Mouse (Mus musculus): ENCODE results near the gene Fhit. TPM values are rescaled to one million over a fixed set of nuclear protein-coding genes. Genes with fewer than 3 reads are reported as not detected.

Fhit gene
- polyA plus RNA-seq, 1 experiment: 0.94 TPM

DNA sequence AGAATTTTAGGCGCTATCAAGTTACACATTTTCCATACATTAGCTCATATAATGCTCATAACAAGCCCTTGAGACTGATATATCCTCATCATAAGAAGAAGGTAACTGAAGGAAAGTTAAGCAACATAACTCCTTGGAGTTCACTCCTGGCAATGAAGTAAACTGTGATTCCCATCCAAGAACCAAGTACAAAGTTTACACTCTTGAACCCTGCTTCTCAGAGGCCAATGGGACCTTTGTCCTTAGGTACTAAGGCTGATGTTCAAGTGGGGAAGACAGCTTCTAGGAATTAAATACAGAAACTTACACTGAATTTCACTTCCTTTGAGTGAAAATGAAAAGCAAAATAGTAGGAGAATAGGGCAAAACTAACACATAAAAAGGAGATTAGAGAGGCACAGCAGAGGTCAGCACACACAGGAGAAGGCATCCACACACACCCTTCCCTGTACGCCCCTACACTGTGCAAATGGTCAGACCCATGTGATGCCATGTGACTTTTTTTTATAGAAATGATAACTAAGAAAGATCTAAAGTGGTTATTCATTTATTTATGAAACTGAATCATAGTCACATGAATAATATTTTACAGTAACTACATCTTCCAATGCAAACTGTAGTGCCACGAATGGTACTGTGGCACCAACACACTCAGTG is 752.4 kb downstream of the Fhit start:
- no peak for TF ChIP-seq GATA1 (IDR thresholded peaks at IDR 0.05; ENCODE audit: low read length)

DNA sequence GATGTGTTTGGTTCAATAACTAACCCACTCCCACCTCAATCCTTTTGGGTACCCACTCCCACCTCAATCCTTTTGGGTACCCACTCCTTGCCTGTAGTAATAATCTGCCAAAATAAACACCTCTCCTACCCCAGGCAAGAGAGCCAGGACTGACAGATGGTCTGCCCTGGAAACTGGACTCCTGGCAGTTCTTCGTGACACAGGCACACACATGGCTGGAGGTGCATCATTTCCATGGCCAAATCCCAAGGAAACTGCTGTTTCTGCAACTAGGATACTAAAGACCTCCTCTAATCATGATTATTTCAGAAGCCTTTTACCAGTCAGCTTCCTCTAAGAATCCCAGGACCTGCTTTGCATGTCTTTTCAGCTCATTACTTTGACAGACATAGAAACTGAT is 756.5 kb downstream of the Fhit start:
- TF ChIP-seq GATA1 (IDR thresholded peaks at IDR 0.05; ENCODE audit: low read length): no peak

DNA sequence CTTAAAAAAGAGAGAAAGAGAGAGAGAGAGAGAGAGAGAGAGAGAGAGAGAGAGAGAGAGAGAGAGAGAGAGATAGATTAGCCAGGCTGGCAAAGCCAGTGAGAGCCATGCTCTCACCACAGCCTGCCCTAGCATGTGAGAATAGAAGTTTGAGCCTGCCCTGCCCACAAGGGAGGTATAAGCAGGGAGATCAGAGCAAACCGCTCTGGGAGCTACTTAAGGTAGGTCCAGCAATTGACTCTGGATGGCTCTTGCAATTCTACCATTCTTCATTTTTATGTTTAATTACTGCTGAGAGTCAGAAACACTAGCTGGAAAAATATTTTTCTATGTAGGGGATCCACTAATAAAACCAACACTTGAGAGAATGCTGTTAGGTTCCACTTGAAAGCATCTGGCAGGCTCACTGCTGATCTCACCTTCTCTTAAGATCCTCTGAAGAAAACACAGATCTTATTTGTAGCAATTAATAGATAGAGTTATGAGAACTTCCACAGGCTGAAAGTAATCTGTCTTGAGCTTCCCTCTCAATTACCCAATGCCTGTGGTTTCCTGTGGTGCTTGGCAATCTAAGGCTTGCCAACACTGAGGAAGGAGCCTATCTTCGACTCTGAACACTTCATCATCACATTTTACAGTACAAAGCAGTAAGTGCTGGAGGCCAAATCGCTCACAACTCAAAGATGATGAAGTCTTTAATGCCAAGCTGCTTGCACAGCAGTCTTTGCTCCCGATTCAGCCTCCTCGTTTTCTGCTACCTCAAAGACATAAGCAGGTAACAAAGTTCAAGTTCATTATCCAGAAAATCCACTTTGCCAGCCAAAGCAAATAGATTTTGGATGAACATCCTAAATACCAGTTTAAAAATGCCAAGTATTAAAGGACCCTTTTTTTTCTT is 793.8 kb downstream of the Fhit start:
- no peak for TF ChIP-seq GATA1 (IDR thresholded peaks at IDR 0.05; ENCODE audit: low read length)

DNA sequence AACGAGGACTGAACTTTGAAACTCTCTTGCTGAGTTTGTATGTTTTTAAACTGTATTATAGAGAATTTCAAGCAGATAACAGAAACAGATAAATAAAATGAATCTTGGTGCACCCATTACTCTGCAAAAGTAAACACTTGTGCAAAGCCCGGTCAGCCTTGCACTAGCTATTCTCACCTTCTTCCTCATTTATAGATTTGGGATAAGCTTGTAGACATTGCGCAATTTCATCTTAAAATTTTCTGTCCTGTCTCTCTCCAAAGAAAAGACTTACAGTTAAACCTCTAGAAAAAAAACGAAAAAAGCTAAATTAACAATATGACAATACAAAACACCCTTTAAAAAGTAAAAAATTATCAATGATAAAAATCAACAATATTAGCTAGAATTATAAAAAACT is 795.0 kb downstream of the Fhit start:
- no peak for TF ChIP-seq GATA1 (IDR thresholded peaks at IDR 0.05; ENCODE audit: low read length)

DNA sequence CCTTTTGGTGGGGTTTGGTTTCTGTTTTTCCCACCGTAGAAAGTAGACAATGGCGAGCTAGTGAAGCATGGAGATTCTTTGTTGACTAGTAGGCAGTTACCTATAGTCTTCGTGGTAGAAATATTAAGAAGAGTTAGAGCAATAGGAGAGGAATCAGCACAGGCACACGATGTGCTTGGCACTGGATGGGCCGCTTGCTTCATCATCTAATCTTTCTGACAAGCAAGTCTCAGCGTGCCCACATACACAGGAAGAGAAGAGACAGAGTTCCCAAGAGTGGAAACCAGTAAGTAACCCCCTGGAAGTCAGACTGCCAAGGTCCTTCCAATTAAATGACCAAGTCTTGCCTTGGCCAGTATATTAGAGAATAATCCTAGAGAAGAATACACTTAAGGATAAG is 797.6 kb downstream of the Fhit start:
- no peak for TF ChIP-seq GATA1 (IDR thresholded peaks at IDR 0.05; ENCODE audit: low read length)

DNA sequence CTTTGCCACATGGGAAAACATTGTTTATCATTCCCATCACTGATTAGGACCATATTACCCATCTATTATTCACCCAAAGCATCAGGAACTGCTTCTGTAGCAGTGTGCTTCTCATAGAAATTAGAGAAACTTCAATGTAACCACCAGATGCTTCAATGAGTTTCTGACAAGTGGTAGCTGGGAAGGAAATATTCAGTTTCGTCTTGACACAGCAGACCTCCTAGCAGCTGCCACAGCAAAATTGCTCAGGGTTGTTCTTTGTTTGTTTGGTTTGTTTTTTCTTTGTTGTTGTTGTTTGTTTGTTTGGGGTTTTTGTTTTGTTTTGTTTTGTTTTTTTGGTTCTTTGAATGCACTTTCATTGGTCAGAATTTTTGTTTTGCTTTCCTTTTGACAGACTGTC is 798.5 kb downstream of the Fhit start:
- no peak for TF ChIP-seq GATA1 (IDR thresholded peaks at IDR 0.05; ENCODE audit: low read length)

DNA sequence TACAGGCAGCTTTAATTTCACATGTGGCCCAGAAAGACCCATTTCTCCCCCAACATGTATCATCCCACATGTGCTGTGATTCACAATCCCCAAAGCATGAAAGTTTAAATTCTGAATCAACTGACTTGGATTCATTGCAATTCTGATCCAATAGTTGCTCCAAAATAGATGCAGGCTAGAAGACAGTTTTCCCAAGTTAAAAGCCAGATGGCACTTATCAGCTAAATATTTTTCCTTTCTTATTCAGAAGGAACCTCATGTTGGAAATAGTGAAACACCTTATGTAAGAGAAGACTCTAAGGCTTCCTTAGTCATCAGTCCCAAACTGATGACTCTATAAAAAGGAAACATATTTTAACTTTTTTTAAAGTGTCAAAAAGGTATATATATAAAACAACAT is 815.9 kb downstream of the Fhit start:
- TF ChIP-seq GATA1 (IDR thresholded peaks at IDR 0.05; ENCODE audit: low read length): no peak

DNA sequence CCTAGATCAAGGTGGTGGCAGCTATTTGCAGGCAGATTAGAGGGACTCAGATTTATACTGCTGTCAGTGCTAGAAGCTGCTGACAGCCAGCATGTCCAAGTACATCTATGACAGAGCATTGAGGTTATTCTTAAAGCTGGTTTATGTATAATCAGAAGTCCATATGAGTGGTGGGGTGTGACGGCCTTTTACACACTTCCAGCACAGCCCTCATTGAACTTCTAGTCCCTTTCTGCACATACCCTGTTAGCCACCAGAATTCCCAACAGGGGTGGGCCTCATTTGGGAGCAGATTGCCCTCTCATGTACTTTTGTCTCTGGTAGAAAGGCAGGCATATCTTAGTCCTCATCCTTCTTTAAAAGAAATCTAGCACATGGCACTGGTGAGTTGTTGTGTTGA is 817.8 kb downstream of the Fhit start:
- TF ChIP-seq GATA1 (IDR thresholded peaks at IDR 0.05; ENCODE audit: low read length): no peak

DNA sequence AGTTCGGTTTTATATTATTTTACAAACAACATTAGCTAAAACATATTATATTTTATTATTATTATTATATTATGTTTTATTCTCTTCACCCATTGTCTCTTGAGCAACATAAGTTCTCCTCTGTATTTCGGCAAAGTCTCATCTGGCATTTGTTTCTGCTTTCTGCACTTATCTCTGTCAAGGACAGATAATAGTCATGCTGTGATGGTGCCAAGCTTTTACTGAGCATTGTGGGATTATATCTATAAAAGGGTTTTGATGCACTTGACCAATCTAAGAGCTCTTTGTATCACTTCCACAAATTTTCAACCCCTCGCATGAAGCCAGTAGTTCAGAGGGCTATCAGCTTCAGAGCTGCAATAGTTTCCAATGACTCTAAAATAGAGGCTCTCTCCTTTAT is 845.1 kb downstream of the Fhit start:
- TF ChIP-seq GATA1 (IDR thresholded peaks at IDR 0.05; ENCODE audit: low read length): no peak

DNA sequence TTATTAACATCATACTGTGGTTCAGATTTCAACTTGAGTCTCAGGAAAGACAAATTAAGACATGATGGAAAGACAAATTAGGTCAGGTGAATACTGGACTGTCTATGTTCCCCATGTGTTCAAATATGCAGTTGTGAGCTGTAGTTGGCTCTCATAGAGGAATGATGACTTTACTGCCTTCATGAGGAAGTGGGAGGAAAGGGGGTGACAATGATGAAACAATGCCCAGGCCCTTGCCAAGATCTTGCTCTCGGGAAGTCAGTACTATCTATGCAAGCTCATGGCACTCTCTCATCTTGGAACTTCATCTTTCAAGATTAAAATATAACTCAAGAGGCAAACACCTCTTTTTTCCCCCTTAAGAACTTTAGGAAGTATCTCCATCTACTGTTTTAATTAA is 849.6 kb downstream of the Fhit start:
- no peak for TF ChIP-seq GATA1 (IDR thresholded peaks at IDR 0.05; ENCODE audit: low read length)

DNA sequence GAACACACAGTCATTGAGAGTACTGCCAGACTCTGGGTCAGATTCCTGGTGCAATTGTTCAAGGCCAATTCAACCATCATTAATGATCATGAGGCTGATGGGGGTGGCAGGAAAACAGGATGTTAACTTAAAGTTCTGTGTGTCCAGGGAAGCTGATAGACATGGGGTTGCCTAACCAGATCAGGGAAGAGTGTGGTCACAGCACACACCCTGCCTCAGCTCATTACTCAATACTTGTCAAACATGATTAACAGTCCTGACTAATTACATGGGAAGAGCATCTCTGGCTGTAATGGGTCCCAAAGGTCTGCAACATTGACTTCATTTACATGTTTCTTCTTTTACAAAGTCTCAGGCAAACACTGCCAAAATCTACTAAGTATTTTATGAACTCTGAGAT is 856.5 kb downstream of the Fhit start:
- no peak for TF ChIP-seq GATA1 (IDR thresholded peaks at IDR 0.05; ENCODE audit: low read length)

DNA sequence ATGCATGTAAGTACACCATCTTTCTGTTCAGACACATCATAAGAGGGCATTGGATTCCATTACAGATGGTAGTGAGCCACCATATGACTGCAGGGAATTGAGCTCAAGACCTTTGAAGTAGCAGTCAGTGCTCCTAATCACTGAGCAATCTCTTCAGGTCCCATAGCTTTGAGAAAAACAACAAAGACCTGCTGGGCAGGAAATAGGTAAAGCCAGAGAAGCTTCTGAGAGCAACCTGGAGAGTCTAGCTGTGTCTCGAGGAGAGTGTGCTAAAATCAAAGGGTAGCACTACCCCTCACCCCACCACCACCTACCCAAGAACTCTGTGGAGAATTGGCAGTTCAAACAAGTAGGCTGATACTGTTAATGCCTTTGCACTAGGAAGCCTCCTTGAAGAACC is 860.3 kb downstream of the Fhit start:
- no peak for TF ChIP-seq GATA1 (IDR thresholded peaks at IDR 0.05; ENCODE audit: low read length)

DNA sequence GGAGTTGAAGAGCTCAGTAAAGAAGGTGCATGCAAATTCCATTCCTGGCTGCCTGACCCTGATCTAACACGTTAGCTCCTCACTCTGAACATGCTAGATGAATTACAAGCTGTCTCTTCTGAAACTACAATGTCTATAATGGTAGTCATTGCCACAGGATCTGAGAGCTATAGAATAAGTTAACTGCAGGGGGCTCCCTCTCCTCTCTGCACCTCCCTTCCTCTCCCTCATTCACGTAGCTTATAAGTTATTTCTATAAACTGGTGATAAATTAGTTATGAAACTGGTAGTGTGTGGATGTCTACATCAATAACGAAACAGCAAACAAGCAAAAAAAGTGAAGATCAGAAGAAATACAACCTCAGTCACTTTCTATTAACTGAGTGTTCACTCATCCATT is 860.9 kb downstream of the Fhit start:
- no peak for TF ChIP-seq GATA1 (IDR thresholded peaks at IDR 0.05; ENCODE audit: low read length)

DNA sequence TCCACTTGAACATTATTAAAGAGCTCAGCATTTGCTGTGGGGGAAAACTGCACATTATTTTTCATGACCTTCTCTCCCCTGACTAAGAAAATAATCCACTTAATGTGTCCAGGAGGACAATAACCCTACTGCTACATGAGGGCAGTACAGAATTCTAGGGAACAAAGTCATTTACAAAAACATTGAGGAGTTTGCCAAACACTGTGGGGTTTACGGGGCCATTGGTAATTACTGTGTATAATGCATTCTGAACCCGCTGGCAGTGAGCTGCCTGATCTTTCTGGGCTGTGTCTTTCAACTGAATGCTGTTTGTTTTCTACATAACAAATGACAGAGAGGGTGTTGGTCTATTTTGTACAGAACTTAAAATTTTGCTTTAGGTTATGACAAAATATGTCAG is 862.8 kb downstream of the Fhit start:
- TF ChIP-seq GATA1 (IDR thresholded peaks at IDR 0.05; ENCODE audit: low read length): no peak

DNA sequence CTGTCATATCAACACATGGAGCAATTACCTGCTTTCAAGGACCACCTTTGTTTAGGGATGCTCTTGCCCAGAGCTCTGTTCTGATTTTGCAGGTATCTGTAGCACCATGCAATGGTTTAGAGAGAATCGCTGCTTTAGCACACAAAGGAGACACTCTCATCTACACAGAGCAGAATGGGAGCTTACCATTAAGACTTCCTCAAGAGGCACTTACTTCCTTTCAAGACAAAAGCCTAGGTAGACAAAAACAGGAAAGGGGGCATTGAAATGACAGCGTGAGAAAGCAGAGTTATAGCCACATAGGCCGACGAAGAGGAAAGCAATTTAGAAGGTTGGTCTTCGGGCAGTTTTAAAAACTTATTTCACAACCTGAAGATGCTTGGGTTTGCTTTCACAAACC is 872.8 kb downstream of the Fhit start:
- no peak for TF ChIP-seq GATA1 (IDR thresholded peaks at IDR 0.05; ENCODE audit: low read length)

DNA sequence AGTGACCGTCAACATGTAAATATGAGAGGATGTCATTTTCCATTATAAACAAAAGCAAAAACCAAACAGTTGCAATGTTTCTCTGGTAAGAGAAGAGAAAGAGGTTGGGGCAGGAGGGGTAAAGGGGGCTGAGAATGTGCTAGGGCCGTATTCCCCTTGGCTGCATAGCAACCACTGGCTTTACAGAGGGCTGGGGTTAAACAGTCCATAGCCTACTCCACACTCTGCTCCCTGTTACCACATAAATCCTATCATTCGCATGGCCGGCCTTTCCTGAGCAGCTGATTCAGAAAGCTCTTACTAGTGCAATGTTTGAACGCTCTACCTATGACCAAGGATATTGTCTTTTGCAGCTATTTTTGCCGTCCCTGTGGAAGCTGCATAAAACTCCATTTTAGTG is 875.8 kb downstream of the Fhit start:
- no peak for TF ChIP-seq GATA1 (IDR thresholded peaks at IDR 0.05; ENCODE audit: low read length)

DNA sequence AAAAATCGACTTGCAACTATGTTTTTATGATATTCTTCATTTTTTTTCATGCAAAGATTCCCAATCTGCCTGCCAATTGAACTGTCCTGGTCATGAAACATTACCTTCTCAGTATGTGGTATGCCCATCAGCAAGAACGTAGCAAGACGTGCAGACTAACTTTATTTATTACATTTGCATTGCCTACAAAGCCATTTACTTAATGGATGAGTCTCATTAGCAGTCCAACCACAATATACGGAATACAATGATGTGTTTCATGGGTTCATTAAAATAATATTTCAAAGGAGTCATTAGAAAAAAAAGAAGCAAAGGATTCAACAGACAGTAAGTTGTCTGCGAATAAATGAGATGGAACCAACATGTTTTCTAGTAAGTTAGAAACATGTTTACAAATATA is 933.1 kb downstream of the Fhit start:
- TF ChIP-seq GATA1 (IDR thresholded peaks at IDR 0.05; ENCODE audit: low read length): no peak

Data from G1E-ER4 (cell line).